Mouse (Mus musculus): Measurements from ENCODE around the gene Zmym4. TPM values are rescaled to one million over a fixed set of nuclear protein-coding genes. Genes with fewer than 3 reads are reported as not detected.

The Zmym4 gene
- total RNA-seq (2023) = 10 to 100 TPM; 52.4 to 56.7 TPM

GRCm38 (mm10) chr4:126967864-126968821 is at the start of gene Zmym4:
TSS of gene Zmym4 (minus strand) at chr4:126968135.

Other genes starting within 250 kb of the Zmym4 start
- not detected for gene Tfap2e, start 231.9 kb downstream of the Zmym4 start, total RNA-seq (2023)
- 10 to 100 TPM; 30.1 to 30.9 TPM for gene Ncdn, start 214.7 kb downstream of the Zmym4 start, total RNA-seq (2023)
- 10 to 100 TPM; 57.9 to 60.4 TPM for gene AU040320, start 214.6 kb downstream of the Zmym4 start, total RNA-seq (2023)
- gene Sfpq, start 53.2 kb upstream of the Zmym4 start, total RNA-seq (2023) = 100 to 1,000 TPM; 839 to 936 TPM
- gene Zmym1, start 93.0 kb upstream of the Zmym4 start, total RNA-seq (2023) = 10 to 100 TPM; 15.9 to 16.0 TPM
- gene Zmym6, start 109.2 kb upstream of the Zmym4 start, total RNA-seq (2023) = 10 to 100 TPM; 29.9 to 32.5 TPM
- 1 to 10 TPM; 8.4 to 9.3 TPM for gene Tmem35b, start 155.6 kb upstream of the Zmym4 start, total RNA-seq (2023)
- under 1 TPM; 0.56 to 0.58 TPM for gene Dlgap3, start 201.1 kb upstream of the Zmym4 start, total RNA-seq (2023)